Mouse (Mus musculus) brain, adult 2 months (tissue): ENCODE results near the gene Aatf.
A peak's percentile ranks its signal among the peaks of the same experiment; 100 is the strongest.
"Not testable (repeated sequence)": the region's sequence is repeated elsewhere in the genome, so short reads cannot be mapped to it uniquely, and the experiment has no call there.

Source experiments
- DNase-seq: peaks from one replicate; pipeline ENCODE4 v3.0.0; 2011; ENCODE audit warnings: low read depth, low spot score

Aatf gene

GRCm38 (mm10) chr11:84442554-84443331 is 70.6 kb downstream of the Aatf start:
- DNase-seq = no peak

- peak; percentile 64 for DNase-seq
Observed at GRCm38 (mm10) chr11:84440402-84440801, 72.9 kb downstream of the Aatf start.

GRCm38 (mm10) chr11:84434879-84435278 is 78.4 kb downstream of the Aatf start:
- no peak for DNase-seq

- DNase-seq = no peak
Observed at GRCm38 (mm10) chr11:84430336-84430735, 83.0 kb downstream of the Aatf start.

- DNase-seq = peak; percentile 84
Observed at GRCm38 (mm10) chr11:84429581-84429980, 83.7 kb downstream of the Aatf start.

GRCm38 (mm10) chr11:84426633-84426998 is 86.7 kb downstream of the Aatf start:
- no peak for DNase-seq

GRCm38 (mm10) chr11:84425736-84426632 is 87.3 kb downstream of the Aatf start:
- no peak for DNase-seq

GRCm38 (mm10) chr11:84420779-84421178 is 92.5 kb downstream of the Aatf start:
- no peak for DNase-seq

GRCm38 (mm10) chr11:84413111-84413510 is 100.2 kb downstream of the Aatf start:
- no peak for DNase-seq

- no peak for DNase-seq
Observed at GRCm38 (mm10) chr11:84412201-84412934, 101.0 kb downstream of the Aatf start.

GRCm38 (mm10) chr11:84411642-84412018 is 101.7 kb downstream of the Aatf start:
- no peak for DNase-seq

- no peak for DNase-seq
Observed at GRCm38 (mm10) chr11:84410879-84411641, 102.3 kb downstream of the Aatf start.

GRCm38 (mm10) chr11:84410383-84410782 is 102.9 kb downstream of the Aatf start:
- DNase-seq = no peak

GRCm38 (mm10) chr11:84406733-84407132 is 106.6 kb downstream of the Aatf start:
- DNase-seq = no peak

- DNase-seq = peak; percentile 55
Observed at GRCm38 (mm10) chr11:84395010-84395409, 118.3 kb downstream of the Aatf start.

- DNase-seq = no peak
Observed at GRCm38 (mm10) chr11:84393571-84393970, 119.8 kb downstream of the Aatf start.

GRCm38 (mm10) chr11:84392066-84392465 is 121.3 kb downstream of the Aatf start:
- not testable (repeated sequence) for DNase-seq

GRCm38 (mm10) chr11:84391126-84391525 is 122.2 kb downstream of the Aatf start:
- DNase-seq = no peak

GRCm38 (mm10) chr11:84389332-84389731 is 124.0 kb downstream of the Aatf start:
- DNase-seq = peak; percentile 15

GRCm38 (mm10) chr11:84383891-84384290 is 129.4 kb downstream of the Aatf start:
- DNase-seq = no peak

GRCm38 (mm10) chr11:84382450-84382849 is 130.9 kb downstream of the Aatf start:
- DNase-seq = no peak
